Mouse (Mus musculus) myocyte (in vitro differentiated cells): ENCODE results near the gene Selenbp2.

Experiments
- CEBPB ChIP-seq: IDR thresholded peaks from 2 replicates; pipeline ENCODE4 v1.6.1; 2011; ENCODE audit warnings: mild to moderate bottlenecking, moderate library complexity; ENCODE audit not compliant: poor library complexity, insufficient read depth, severe bottlenecking
- E2F4 ChIP-seq: IDR thresholded peaks from one replicate; pipeline ENCODE4 v1.6.1; 2011; ENCODE audit warnings: mild to moderate bottlenecking, control low read depth, moderate library complexity; ENCODE audit not compliant: insufficient read depth
- MAX ChIP-seq: IDR thresholded peaks from one replicate; pipeline ENCODE4 v1.6.1; 2011; ENCODE audit warnings: low read depth, mild to moderate bottlenecking, control low read depth
- MYOD1 ChIP-seq, 3 experiments: IDR thresholded peaks; one replicate each; pipeline ENCODE4 v1.6.1; 2011; ENCODE audit warnings: control low read depth in 2 of 3, low read depth in 2 of 3, mild to moderate bottlenecking in 2 of 3, moderate library complexity in 1 of 3; ENCODE audit not compliant: insufficient read length in 2 of 3, control insufficient read depth in 1 of 3
- MYOG ChIP-seq, 3 experiments: IDR thresholded peaks; one replicate each; pipeline ENCODE4 v1.6.1; 2011; ENCODE audit warnings: control low read depth in 2 of 3, low read depth in 2 of 3, mild to moderate bottlenecking in 2 of 3; ENCODE audit not compliant: insufficient read length in 2 of 3, control insufficient read depth in 1 of 3, insufficient read depth in 1 of 3
- POLR2A ChIP-seq: IDR thresholded peaks from one replicate; pipeline ENCODE4 v1.6.1; 2011; ENCODE audit warnings: low read depth, mild to moderate bottlenecking, control low read depth, moderate library complexity; ENCODE audit not compliant: insufficient read length
- POLR2AphosphoS2 ChIP-seq: IDR thresholded peaks from one replicate; pipeline ENCODE4 v1.6.1; 2011; ENCODE audit warnings: low read depth, control low read depth; ENCODE audit not compliant: insufficient read length
- REST ChIP-seq: IDR thresholded peaks from one replicate; pipeline ENCODE4 v1.6.1; 2011; ENCODE audit warnings: mild to moderate bottlenecking, control low read depth, moderate library complexity; ENCODE audit not compliant: insufficient read depth, insufficient read length
- TCF12 ChIP-seq: IDR thresholded peaks from one replicate; pipeline ENCODE4 v1.6.1; 2011; ENCODE audit warnings: mild to moderate bottlenecking, control low read depth; ENCODE audit not compliant: poor library complexity, insufficient read depth, severe bottlenecking
- TCF3 ChIP-seq: IDR thresholded peaks from one replicate; pipeline ENCODE4 v1.6.1; 2011; ENCODE audit warnings: low read depth, control low read depth; ENCODE audit not compliant: insufficient read length
- USF1 ChIP-seq: IDR thresholded peaks from one replicate; pipeline ENCODE4 v1.6.1; 2011; ENCODE audit warnings: low read depth, mild to moderate bottlenecking, control low read depth, moderate library complexity

DNA sequence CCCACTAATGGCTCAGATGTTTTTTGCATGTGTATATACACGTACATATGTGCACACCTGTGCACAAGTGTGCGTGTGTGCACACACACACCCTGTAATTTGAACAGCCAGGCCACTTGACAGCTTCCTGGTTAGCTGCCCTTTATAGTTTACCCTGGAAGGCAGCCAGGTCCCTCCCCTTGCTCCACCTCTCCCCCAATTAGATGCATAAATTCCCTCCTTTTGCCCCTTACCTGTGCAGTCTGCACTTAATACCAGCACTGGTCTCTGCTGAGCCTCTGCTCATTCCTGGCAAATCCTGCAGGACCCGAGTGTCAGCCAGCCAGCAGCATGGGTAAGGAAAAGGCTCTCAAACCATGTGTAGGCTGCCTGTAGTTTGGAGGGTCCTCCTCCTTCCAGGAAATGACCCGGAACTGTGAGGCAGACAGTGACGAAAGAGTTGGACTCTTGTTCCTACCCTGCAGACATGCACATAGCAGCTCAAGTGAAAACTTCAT is at the start of gene Selenbp2:
- TF ChIP-seq MYOG (IDR thresholded peaks at IDR 0.05; ENCODE audit: control insufficient read depth in 1 of 3, insufficient read depth in 1 of 3, insufficient read length in 2 of 3, low read depth in 2 of 3) (no peak), TCF3 (no peak), POLR2A (no peak), E2F4 (no peak), CEBPB (no peak), USF1 (no peak), POLR2AphosphoS2 (no peak), TCF12 (no peak), MAX (no peak), REST (no peak), MYOD1 (IDR thresholded peaks at IDR 0.05; ENCODE audit: control insufficient read depth in 1 of 3, insufficient read length in 2 of 3, low read depth in 2 of 3) (no peak)
